Mouse (Mus musculus): ENCODE results near the gene Cxcl17. TPM values are rescaled to one million over a fixed set of nuclear protein-coding genes. Genes with fewer than 3 reads are reported as not detected.

The Cxcl17 gene
- polyA plus RNA-seq, 1 experiment from 2014 or later: not detected

GRCm38 (mm10) chr7:25390054-25390770 lies 22.5 kb downstream of the Cxcl17 start:
- WGBS: 45% methylated on average over 8 of the region's 8 CpGs
- peaks cover 44% of the 10 kb centered on the region for H3K4me1 ChIP-seq (replicated peaks)
- H3K4me3 ChIP-seq: no peak overlapping the region
- ATAC-seq (ENCODE audit: insufficient number of reproducible peaks, low FRiP score): no peak; the same call in 1 of the 2 replicates
- H3K27me3 ChIP-seq (replicated peaks): no peaks in the 10 kb centered on the region
- peak overlapping the region; percentile 32; the same call in 1 of the 2 replicates for H3K9ac ChIP-seq
- H3K9me3 ChIP-seq (replicated peaks): no peaks in the 10 kb centered on the region
- no peak overlapping the region for H3K4me2 ChIP-seq
- no peak overlapping the region for H3K27ac ChIP-seq (ENCODE audit: poor library complexity, severe bottlenecking)
- H3K36me3 ChIP-seq: peaks cover 22% of the 10 kb centered on the region

- Histone ChIP-seq H3K9ac (no peak overlapping the region), H3K4me2 (no peak overlapping the region), H3K4me3 (no peak overlapping the region), H3K27ac (ENCODE audit: poor library complexity, severe bottlenecking) (no peak overlapping the region), H3K36me3 (peaks cover 34% of the 10 kb centered on the region), H3K4me1 (replicated peaks) (peaks cover 33% of the 10 kb centered on the region), H3K27me3 (replicated peaks) (no peaks in the 10 kb centered on the region), H3K9me3 (replicated peaks) (no peaks in the 10 kb centered on the region)
- no peak for ATAC-seq (ENCODE audit: insufficient number of reproducible peaks, low FRiP score)
- 68% methylated on average over 7 of the region's 7 CpGs for WGBS
Measured at GRCm38 (mm10) chr7:25388916-25389315, 23.8 kb downstream of the Cxcl17 start.

GRCm38 (mm10) chr7:25387811-25388440 lies 24.8 kb downstream of the Cxcl17 start:
- no peak overlapping the region for H3K4me3 ChIP-seq
- peaks cover 41% of the 10 kb centered on the region for H3K36me3 ChIP-seq
- no peak overlapping the region for H3K27ac ChIP-seq (ENCODE audit: poor library complexity, severe bottlenecking)
- ATAC-seq (ENCODE audit: insufficient number of reproducible peaks, low FRiP score): no peak
- 87% methylated on average over 18 of the region's 18 CpGs for WGBS
- H3K9ac ChIP-seq: no peak overlapping the region
- H3K27me3 ChIP-seq (replicated peaks): no peaks in the 10 kb centered on the region
- H3K4me2 ChIP-seq: no peak overlapping the region
- peaks cover 31% of the 10 kb centered on the region for H3K4me1 ChIP-seq (replicated peaks)
- H3K9me3 ChIP-seq (replicated peaks): no peaks in the 10 kb centered on the region

- Histone ChIP-seq H3K4me3 (no peak overlapping the region), H3K4me1 (replicated peaks) (peaks cover 31% of the 10 kb centered on the region), H3K4me2 (peak overlapping the region; percentile 16; the same call in 1 of the 2 replicates), H3K36me3 (peaks cover 52% of the 10 kb centered on the region), H3K27me3 (replicated peaks) (no peaks in the 10 kb centered on the region), H3K9me3 (replicated peaks) (no peaks in the 10 kb centered on the region), H3K9ac (no peak overlapping the region), H3K27ac (ENCODE audit: poor library complexity, severe bottlenecking) (peak overlapping the region; percentile 74)
- 68% methylated on average over 12 of the region's 12 CpGs for WGBS
- peak; percentile 78 for ATAC-seq (ENCODE audit: insufficient number of reproducible peaks, low FRiP score)
Measured at GRCm38 (mm10) chr7:25385850-25386555, 26.7 kb downstream of the Cxcl17 start.

GRCm38 (mm10) chr7:25385259-25385658 lies 27.4 kb downstream of the Cxcl17 start:
- Histone ChIP-seq H3K36me3 (peaks cover 52% of the 10 kb centered on the region), H3K27ac (ENCODE audit: poor library complexity, severe bottlenecking) (no peak overlapping the region), H3K4me3 (no peak overlapping the region), H3K4me2 (no peak overlapping the region), H3K9me3 (replicated peaks) (no peaks in the 10 kb centered on the region), H3K27me3 (replicated peaks) (no peaks in the 10 kb centered on the region), H3K4me1 (replicated peaks) (peaks cover 31% of the 10 kb centered on the region), H3K9ac (no peak overlapping the region)
- WGBS: 85% methylated on average over 12 of the region's 12 CpGs
- ATAC-seq (ENCODE audit: insufficient number of reproducible peaks, low FRiP score): no peak

GRCm38 (mm10) chr7:25384818-25385217 lies 27.9 kb downstream of the Cxcl17 start:
- no peak overlapping the region for H3K27ac ChIP-seq (ENCODE audit: poor library complexity, severe bottlenecking)
- H3K4me2 ChIP-seq: no peak overlapping the region
- no peak overlapping the region for H3K9ac ChIP-seq
- 82% methylated on average over 9 of the region's 9 CpGs for WGBS
- no peak for ATAC-seq (ENCODE audit: insufficient number of reproducible peaks, low FRiP score)
- peaks cover 29% of the 10 kb centered on the region for H3K4me1 ChIP-seq (replicated peaks)
- H3K9me3 ChIP-seq (replicated peaks): no peaks in the 10 kb centered on the region
- H3K27me3 ChIP-seq (replicated peaks): no peaks in the 10 kb centered on the region
- peaks cover 52% of the 10 kb centered on the region for H3K36me3 ChIP-seq
- H3K4me3 ChIP-seq: no peak overlapping the region

- WGBS: 87% methylated on average over 13 of the region's 13 CpGs
- Histone ChIP-seq H3K36me3 (peaks cover 52% of the 10 kb centered on the region), H3K27ac (ENCODE audit: poor library complexity, severe bottlenecking) (no peak overlapping the region), H3K4me2 (no peak overlapping the region), H3K4me3 (no peak overlapping the region), H3K9ac (no peak overlapping the region), H3K4me1 (replicated peaks) (peaks cover 29% of the 10 kb centered on the region), H3K9me3 (replicated peaks) (no peaks in the 10 kb centered on the region), H3K27me3 (replicated peaks) (no peaks in the 10 kb centered on the region)
- ATAC-seq (ENCODE audit: insufficient number of reproducible peaks, low FRiP score): no peak
Measured at GRCm38 (mm10) chr7:25384318-25384717, 28.4 kb downstream of the Cxcl17 start.

- Histone ChIP-seq H3K27ac (ENCODE audit: poor library complexity, severe bottlenecking) (no peak overlapping the region), H3K4me3 (no peak overlapping the region), H3K4me1 (replicated peaks) (peaks cover 32% of the 10 kb centered on the region), H3K27me3 (replicated peaks) (no peaks in the 10 kb centered on the region), H3K9ac (no peak overlapping the region), H3K36me3 (peaks cover 52% of the 10 kb centered on the region), H3K4me2 (no peak overlapping the region), H3K9me3 (replicated peaks) (no peaks in the 10 kb centered on the region)
- 72% methylated on average over 4 of the region's 4 CpGs for WGBS
- ATAC-seq (ENCODE audit: insufficient number of reproducible peaks, low FRiP score): no peak
Measured at GRCm38 (mm10) chr7:25383891-25384290, 28.8 kb downstream of the Cxcl17 start.

- ATAC-seq (ENCODE audit: insufficient number of reproducible peaks, low FRiP score): no peak
- H3K4me1 ChIP-seq (replicated peaks): peaks cover 32% of the 10 kb centered on the region
- H3K4me3 ChIP-seq: no peak overlapping the region
- peaks cover 47% of the 10 kb centered on the region for H3K36me3 ChIP-seq
- H3K27ac ChIP-seq (ENCODE audit: poor library complexity, severe bottlenecking): no peak overlapping the region
- WGBS: 84% methylated on average over 7 of the region's 7 CpGs
- H3K4me2 ChIP-seq: no peak overlapping the region
- no peak overlapping the region for H3K9ac ChIP-seq
- H3K9me3 ChIP-seq (replicated peaks): no peaks in the 10 kb centered on the region
- no peaks in the 10 kb centered on the region for H3K27me3 ChIP-seq (replicated peaks)
Measured at GRCm38 (mm10) chr7:25383385-25383784, 29.3 kb downstream of the Cxcl17 start.

- Histone ChIP-seq H3K9me3 (replicated peaks) (no peaks in the 10 kb centered on the region), H3K27me3 (replicated peaks) (no peaks in the 10 kb centered on the region), H3K4me2 (no peak overlapping the region), H3K27ac (ENCODE audit: poor library complexity, severe bottlenecking) (no peak overlapping the region), H3K36me3 (peaks cover 38% of the 10 kb centered on the region), H3K4me3 (no peak overlapping the region), H3K4me1 (replicated peaks) (peaks cover 33% of the 10 kb centered on the region), H3K9ac (no peak overlapping the region)
- no peak for ATAC-seq (ENCODE audit: insufficient number of reproducible peaks, low FRiP score)
Measured at GRCm38 (mm10) chr7:25382541-25382940, 30.1 kb downstream of the Cxcl17 start.

GRCm38 (mm10) chr7:25381284-25381680 lies 31.4 kb downstream of the Cxcl17 start:
- no peak for ATAC-seq (ENCODE audit: insufficient number of reproducible peaks, low FRiP score)
- H3K9ac ChIP-seq: no peak overlapping the region
- no peaks in the 10 kb centered on the region for H3K27me3 ChIP-seq (replicated peaks)
- H3K4me1 ChIP-seq (replicated peaks): peaks cover 34% of the 10 kb centered on the region
- no peak overlapping the region for H3K4me2 ChIP-seq
- WGBS: 33% methylated on average over 3 of the region's 3 CpGs
- H3K36me3 ChIP-seq: peaks cover 37% of the 10 kb centered on the region
- no peak overlapping the region for H3K4me3 ChIP-seq
- H3K27ac ChIP-seq (ENCODE audit: poor library complexity, severe bottlenecking): no peak overlapping the region
- no peaks in the 10 kb centered on the region for H3K9me3 ChIP-seq (replicated peaks)

Measured in heart, embryonic 12.5 days (tissue).